Mouse (Mus musculus) left cerebral cortex, postnatal 10 days (tissue): ENCODE results near the gene Rpl39l. TPM values are rescaled to one million over a fixed set of nuclear protein-coding genes. Genes with fewer than 3 reads are reported as not detected.
"Not testable (repeated sequence)": the region's sequence is repeated elsewhere in the genome, so short reads cannot be mapped to it uniquely, and the experiment has no call there.

ENCODE experiments used
- DNase-seq, 2 experiments: peaks; one replicate each; pipeline ENCODE4 v3.0.0; 2021 to 2022; ENCODE audit warnings: low spot score in 2 of 2, mixed read lengths in 1 of 2; ENCODE audit errors: extremely low spot score in 1 of 2
- intact Hi-C: fragments of 180-260 bp; cut with DNase I; formaldehyde crosslinking; loops from one replicate; pipeline ENCODE4 v1.15.1; 2025
- total RNA-seq, 2 experiments: library from RNA; stranded (reverse); gene quantifications; 2 replicates each; pipeline ENCODE4 v1.2.3; 2021

Rpl39l gene
- total RNA-seq, result not detected

GRCm38 (mm10) chr16:10170005-10170404, at the start of gene Rpl39l:
Gene Rpl39l, plus strand, starts transcription at chr16:10170226.
- intact Hi-C loops, result no loop called here
- no peak for DNase-seq

DNA sequence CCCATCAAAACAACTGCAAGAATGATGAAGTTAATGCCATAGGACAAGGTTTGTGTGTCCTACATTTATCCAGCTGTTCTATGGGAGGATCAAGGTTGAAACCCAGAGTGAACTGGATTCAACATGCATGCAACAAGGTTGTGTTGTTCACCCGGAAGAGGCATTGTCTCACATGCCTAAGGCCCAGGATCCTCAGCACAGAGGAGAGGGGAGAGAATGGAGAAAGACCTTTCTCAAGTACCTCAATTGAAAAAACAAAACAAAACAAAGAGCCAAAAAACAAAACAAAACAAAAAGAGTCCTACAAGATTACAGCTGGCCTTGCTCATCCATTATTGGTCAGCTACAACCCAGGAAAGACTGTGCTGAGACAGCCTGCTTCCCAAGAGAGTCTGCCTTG, 42.4 kb upstream of the Rpl39l start:
- intact Hi-C loops, result no loop called here
- DNase-seq, result no peak

GRCm38 (mm10) chr16:10129052-10129911, 40.7 kb upstream of the Rpl39l start:
- DNase-seq, result no peak
- intact Hi-C loops, result no loop called here

DNA sequence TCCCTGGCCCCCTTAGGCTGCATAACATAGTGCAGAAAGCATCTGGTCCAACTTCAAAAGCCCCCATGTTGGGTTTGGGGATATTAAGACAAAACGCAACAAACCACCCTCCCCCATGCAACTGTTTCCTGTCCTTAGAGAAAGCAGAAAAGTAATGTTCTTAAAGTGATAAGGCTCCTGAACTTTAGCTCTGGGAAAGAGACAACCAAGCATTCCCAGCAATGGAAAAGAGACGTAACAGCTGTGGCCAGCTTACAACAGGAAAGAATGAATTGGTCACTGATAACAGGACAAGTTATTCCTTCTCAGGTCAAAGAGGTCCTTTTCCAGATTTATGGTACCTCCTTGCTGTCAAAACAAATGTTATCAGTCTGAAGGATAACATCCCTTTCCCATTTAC, 26.9 kb upstream of the Rpl39l start:
- DNase-seq, result no peak
- intact Hi-C loops, result no loop called here

- no peak for DNase-seq
- intact Hi-C loops, result no loop called here
These were observed 22.6 kb upstream of the Rpl39l start for GRCm38 (mm10) chr16:10147401-10147800.

- intact Hi-C loops, result no loop called here
- DNase-seq, result no peak
These were observed 712 bp upstream of the Rpl39l start for GRCm38 (mm10) chr16:10169123-10169905.

GRCm38 (mm10) chr16:10171276-10171675, 1.2 kb downstream of the Rpl39l start:
- intact Hi-C loops, result no loop called here
- DNase-seq, result no peak

GRCm38 (mm10) chr16:10172179-10172820, 2.3 kb downstream of the Rpl39l start:
- DNase-seq, result no peak
- intact Hi-C loops, result no loop called here

GRCm38 (mm10) chr16:10187461-10187860, 17.4 kb downstream of the Rpl39l start:
- intact Hi-C loops, DNase-seq: not testable (repeated sequence)

DNA sequence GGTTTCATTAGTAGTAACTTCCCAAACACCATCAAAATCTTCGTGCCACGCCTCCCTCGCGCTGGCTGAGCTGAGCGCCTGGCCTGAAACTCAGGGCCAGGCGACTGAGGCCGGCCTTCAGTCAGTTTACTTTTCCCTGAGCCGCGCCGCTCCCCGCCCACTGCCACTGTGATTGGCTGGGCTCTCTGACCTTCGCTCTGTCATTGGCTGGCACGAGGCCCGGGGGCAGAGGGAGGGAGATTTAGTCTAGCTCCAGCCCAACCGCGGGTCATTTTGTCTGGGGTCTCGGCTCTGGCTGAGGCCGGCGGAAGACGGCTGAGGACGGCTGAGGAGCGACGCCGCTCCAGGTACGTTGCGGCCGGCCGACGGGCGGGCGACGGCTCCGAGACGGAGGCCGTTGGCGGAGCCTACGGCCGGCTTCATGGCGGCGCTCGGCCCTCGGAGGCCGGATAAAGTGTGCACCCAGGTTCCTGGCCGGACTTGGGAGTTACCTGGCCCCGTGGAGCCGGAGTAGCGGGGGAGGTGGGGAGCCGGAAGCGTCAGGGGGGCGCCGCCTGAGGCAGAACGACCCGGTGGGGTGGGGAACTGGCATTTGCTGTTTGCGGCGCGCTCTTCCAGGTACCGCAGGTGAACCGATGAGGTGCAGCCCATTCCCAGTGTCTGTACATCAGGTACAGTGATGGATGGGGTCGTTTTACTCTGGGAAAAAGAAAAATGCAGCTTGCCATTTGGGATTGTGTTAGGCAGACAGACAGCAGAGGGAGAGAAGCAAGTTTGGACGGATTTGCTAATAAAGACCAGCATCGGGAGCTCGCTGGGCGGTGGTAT, 22.9 kb downstream of the Rpl39l start, which contains the start of gene Atf7ip2:
Gene Atf7ip2, plus strand, starts transcription at position 34 of the 828 bp plus-strand sequence.
- DNase-seq, result peak; percentile 62 to 92
- intact Hi-C loops, result no loop called here

- no peak for DNase-seq
- intact Hi-C loops, result no loop called here
These were observed 38.8 kb downstream of the Rpl39l start for GRCm38 (mm10) chr16:10208777-10209176.

- DNase-seq, intact Hi-C loops: not testable (repeated sequence)
These were observed 46.3 kb downstream of the Rpl39l start for GRCm38 (mm10) chr16:10216366-10216765.

GRCm38 (mm10) chr16:10217020-10217419, 47.0 kb downstream of the Rpl39l start:
- DNase-seq, intact Hi-C loops: not testable (repeated sequence)

Other genes starting within 250 kb of the Rpl39l start
- 100 to 1,000 TPM; 129 to 130 TPM for gene Grin2a, start 174.7 kb upstream of the Rpl39l start, total RNA-seq
- gene Atf7ip2, start 22.5 kb downstream of the Rpl39l start, total RNA-seq, result under 1 TPM in 1 of 2 experiments, not detected in 1; 0.30 TPM
- 10 to 100 TPM; 28.9 to 30.2 TPM for gene Emp2, start 143.7 kb downstream of the Rpl39l start, total RNA-seq
- gene Tekt5, start 225.3 kb downstream of the Rpl39l start, total RNA-seq, result 1 to 10 TPM; 7.3 to 7.7 TPM
- gene Nubp1, start 241.7 kb downstream of the Rpl39l start, total RNA-seq, result 10 to 100 TPM; 14.0 to 16.8 TPM